Mouse (Mus musculus): ENCODE results near the gene Fhl5. TPM values are rescaled to one million over a fixed set of nuclear protein-coding genes. Genes with fewer than 3 reads are reported as not detected.

Fhl5 gene
- polyA plus RNA-seq, 1 experiment from 2014 or later, result not detected

GRCm38 (mm10) chr4:25221927-25222326 is 20.7 kb downstream of the Fhl5 start:
- ATAC-seq (ENCODE audit: low read depth), result no peak
- Histone ChIP-seq H3K4me2 (no peak overlapping the region), H3K9ac (no peak overlapping the region), H3K36me3 (no peaks in the 10 kb centered on the region), H3K27me3 (no peaks in the 10 kb centered on the region), H3K4me1 (replicated peaks) (no peaks in the 10 kb centered on the region), H3K4me3 (no peak overlapping the region), H3K27ac (replicated peaks) (no peak overlapping the region), H3K9me3 (no peaks in the 10 kb centered on the region)

- H3K4me1 ChIP-seq (replicated peaks), result no peaks in the 10 kb centered on the region
- no peak overlapping the region for H3K4me3 ChIP-seq
- no peaks in the 10 kb centered on the region for H3K27me3 ChIP-seq
- no peak overlapping the region for H3K27ac ChIP-seq (replicated peaks)
- H3K4me2 ChIP-seq, result no peak overlapping the region
- no peaks in the 10 kb centered on the region for H3K9me3 ChIP-seq
- WGBS, result 46% methylated on average over 5 of the region's 5 CpGs
- ATAC-seq (ENCODE audit: low read depth), result no peak
- H3K9ac ChIP-seq, result no peak overlapping the region
- no peaks in the 10 kb centered on the region for H3K36me3 ChIP-seq
These were observed 29.2 kb downstream of the Fhl5 start for GRCm38 (mm10) chr4:25213451-25213850.

DNA sequence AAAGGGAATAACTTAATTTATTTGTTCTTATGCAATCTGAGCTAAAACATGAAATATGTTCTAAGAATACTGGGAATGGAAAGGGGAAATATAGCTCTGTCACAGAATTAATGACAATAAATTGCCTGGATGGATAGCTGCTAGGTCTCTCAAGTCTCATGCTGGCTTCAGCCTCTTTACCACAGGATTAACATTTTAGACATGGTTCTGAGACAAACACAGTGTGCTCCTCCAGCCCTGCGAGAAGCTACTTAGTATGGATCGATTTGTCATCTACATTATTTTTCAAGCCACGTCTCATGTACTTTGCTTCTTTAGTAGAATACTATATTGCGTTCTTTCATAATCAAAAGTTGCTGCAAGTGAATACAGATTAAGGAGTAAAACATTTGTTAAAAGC is 36.5 kb downstream of the Fhl5 start:
- no peaks in the 10 kb centered on the region for H3K4me1 ChIP-seq (replicated peaks)
- H3K4me3 ChIP-seq, result no peak overlapping the region
- H3K36me3 ChIP-seq, result no peaks in the 10 kb centered on the region
- no peak overlapping the region for H3K9ac ChIP-seq
- H3K27me3 ChIP-seq, result no peaks in the 10 kb centered on the region
- H3K27ac ChIP-seq (replicated peaks), result no peak overlapping the region
- H3K4me2 ChIP-seq, result no peak overlapping the region
- 84% methylated on average over 4 of the region's 4 CpGs for WGBS
- no peaks in the 10 kb centered on the region for H3K9me3 ChIP-seq
- no peak for ATAC-seq (ENCODE audit: low read depth)

DNA sequence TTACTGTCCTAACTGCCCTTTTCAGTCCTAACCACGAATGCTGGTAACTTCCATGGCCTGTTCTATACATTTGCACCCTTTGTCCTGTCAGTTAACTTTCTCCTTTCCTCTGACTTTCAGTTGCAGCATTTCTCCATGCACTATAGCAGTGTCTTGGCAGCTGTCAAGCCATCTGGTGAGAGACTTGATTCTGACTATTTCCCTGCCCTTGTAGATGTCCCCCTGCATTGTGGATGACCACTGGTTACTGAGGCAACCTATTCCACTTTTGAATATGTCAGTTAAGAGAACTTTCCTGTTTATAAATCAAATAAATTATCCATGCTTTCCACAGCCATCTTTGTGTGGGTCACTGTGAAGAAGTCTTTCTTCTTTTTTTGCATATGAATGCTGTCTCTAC is 45.4 kb downstream of the Fhl5 start:
- no peak overlapping the region for H3K9ac ChIP-seq
- WGBS, result 41% methylated on average over 1 of the region's 1 CpGs
- no peaks in the 10 kb centered on the region for H3K27me3 ChIP-seq
- no peak overlapping the region for H3K27ac ChIP-seq (replicated peaks)
- no peaks in the 10 kb centered on the region for H3K36me3 ChIP-seq
- H3K4me3 ChIP-seq, result no peak overlapping the region
- no peaks in the 10 kb centered on the region for H3K4me1 ChIP-seq (replicated peaks)
- H3K4me2 ChIP-seq, result no peak overlapping the region
- ATAC-seq (ENCODE audit: low read depth), result no peak
- no peaks in the 10 kb centered on the region for H3K9me3 ChIP-seq

DNA sequence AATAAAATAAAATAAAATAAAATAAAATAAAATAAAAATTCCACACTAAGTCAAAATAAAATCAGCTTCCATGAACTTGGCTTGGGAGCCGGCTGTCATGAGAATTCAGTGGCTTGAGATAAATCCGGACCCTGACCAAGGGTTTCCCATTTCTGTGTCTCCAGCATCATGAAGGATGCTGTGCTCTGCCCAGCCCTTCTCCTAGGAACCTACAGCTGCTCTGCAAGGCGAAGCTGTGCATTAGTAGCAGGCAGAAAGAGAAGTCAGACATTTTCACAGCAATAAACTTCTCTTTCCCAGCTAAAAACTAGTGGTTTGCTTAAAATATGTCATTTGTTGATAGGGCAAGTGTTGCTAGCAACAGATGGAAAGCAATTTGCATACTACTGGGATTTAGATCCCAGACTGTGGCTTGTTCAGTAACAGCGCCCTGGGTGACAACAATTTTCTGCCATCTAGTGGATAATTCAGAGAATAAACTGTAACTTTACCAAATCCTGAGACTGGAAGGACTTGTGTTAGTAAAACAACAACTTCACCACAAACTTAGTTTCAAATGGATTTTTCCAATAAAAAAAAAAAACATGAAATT is 63.0 kb downstream of the Fhl5 start:
- H3K36me3 ChIP-seq, result no peaks in the 10 kb centered on the region
- H3K4me3 ChIP-seq, result no peak overlapping the region
- H3K4me1 ChIP-seq (replicated peaks), result no peaks in the 10 kb centered on the region
- H3K27me3 ChIP-seq, result no peaks in the 10 kb centered on the region
- H3K9me3 ChIP-seq, result no peaks in the 10 kb centered on the region
- H3K9ac ChIP-seq, result no peak overlapping the region
- H3K27ac ChIP-seq (replicated peaks), result no peak overlapping the region
- no peak overlapping the region for H3K4me2 ChIP-seq
- no peak for ATAC-seq (ENCODE audit: low read depth)
- 66% methylated on average over 4 of the region's 4 CpGs for WGBS

Other genes with a start within 250 kb of the Fhl5 start
- 31.6 and 36.4 TPM in 2 replicates for gene Ufl1, start 38.9 kb upstream of the Fhl5 start, polyA plus RNA-seq (2015; fragmentation: Nextera tagmentation; extraction: Ambion mirVana)